Mouse (Mus musculus) megakaryocyte-erythroid progenitor cell, adult 5 weeks (primary cell): Measurements from ENCODE around the gene Zfp821. TPM values are rescaled to one million over a fixed set of nuclear protein-coding genes. Genes with fewer than 3 reads are reported as not detected.

Source experiments
- polyA plus RNA-seq: library from polyadenylated mRNA; stranded (reverse); fragments of >175 nt; gene quantifications from 2 replicates; pipeline ENCODE4 v1.2.3, GENCODE M21; 2012

Gene Zfp821
- polyA plus RNA-seq, result 5.4 and 6.7 TPM in 2 replicates

DNA sequence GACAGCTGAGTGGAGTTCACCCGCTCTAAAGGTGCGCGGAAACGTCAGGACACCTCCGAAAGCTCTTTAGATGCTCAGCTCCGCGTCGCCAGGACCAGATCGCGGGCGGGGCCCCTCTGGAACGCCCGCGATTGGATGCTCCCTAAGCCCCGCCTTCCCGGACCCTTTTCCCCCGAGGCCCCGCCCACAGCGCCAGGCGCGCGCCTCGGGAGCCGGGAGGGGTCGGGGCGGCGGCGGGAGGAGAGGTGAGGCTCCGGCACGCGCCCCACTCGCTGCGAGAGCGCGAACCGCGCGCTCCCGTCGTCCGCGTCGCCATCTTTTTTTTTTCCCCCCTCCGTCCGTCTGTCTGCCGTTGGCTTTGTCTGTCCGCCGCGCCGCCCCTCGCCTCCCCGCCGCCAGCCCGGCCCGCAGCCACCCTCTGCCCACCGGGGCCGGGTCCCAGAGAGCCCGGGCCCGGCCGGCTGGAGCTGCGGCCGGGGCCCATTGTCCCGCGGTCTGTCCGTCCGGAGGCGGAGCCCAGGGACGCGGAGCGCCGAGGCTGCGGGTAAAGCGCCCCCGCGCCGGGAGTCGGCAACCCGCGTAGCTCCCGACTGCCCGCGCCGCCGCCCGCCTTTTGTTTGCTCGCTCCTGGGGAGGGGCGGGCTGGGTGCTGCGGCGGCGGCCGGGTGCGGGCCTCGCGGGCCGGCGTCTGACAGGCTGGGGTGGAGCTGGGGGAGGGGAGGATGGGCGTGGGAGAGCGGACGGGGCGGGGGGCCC lies at the start of gene Zfp821:
Zfp821 (plus strand) TSS at position 227 of the 756 bp plus-strand sequence.

DNA sequence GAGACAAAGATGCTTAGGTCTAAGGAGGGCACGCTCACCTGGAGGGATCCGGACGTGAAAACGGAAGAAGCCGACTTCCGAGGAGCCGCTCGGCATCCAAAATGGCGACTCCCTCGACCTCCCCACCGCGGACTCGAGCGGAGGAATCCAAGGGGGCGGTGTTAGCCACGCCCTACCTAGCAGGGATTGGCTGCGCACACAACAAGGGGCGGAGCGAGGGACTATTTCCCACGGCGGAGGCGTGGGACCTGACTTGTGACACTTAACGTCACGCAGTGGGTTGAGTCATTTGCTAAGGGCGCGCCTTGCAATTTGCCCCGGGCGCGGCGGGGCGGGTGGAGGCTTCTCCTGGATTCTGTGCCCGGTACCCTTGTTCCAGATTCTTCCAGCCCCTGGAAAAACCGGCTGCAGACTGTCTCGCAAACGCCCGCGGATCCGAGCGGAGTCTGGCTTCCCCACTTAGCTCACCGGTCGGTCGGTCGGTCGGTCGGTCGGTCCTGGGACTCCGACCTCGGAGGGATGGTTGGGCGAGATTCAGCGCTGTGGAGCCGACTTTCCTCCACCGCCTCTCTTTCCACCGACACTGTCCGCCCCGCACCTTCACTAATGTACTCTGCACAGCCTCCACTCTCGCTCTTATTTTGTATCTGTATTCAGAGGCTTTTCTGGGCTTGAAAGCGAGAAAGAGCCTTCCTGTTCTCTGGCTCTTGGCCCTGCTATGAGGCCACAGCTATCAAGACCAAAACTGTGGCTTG lies 12.0 kb upstream of the Zfp821 start, which contains the start of gene Ist1:
Ist1 (minus strand) TSS at position 115 of the 755 bp plus-strand sequence.

DNA sequence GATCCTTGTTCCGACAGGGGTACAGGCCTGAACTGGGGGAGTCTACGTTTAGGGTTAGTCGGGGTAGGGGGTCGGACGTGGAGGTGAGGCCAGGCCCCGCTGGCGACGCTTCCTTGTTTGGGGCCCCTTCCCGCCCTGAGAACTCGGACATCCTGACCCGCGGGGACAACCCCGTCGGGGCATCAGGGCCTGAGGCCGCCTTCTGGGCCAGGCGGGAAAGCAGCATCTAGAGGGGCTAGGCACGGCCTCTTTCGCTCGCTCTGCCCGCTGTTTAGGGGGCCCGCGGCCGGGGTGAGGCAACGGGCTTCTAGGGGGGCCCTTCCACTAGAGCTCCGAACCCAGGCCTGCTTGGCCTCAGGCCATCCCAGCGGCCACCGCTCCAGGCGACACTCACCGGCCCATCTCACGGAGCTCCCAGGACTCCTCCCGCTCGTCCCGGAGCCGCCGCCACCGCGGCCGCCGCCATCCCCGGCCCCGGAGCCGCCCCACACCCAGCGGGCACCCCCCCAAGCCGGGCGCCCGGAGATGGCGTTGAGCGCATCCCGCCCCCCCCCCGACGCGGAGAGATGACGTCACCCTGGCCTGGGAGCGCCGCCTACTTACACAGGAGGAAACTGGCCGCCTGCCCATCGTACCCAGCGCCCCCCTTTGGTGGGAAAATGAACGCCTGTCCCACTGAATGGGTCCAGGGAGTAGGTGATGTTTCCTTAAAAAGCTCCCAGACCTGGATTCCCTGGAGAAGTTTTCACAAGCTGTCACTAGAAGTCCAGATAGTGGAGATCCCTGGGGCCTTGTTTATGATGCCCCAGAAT lies 32.1 kb downstream of the Zfp821 start, which contains the start of gene Atxn1l:
Atxn1l (minus strand) TSS at position 503 of the 812 bp plus-strand sequence.

Other genes with a start within 250 kb of the Zfp821 start
- not detected in 2 replicates for gene Pmfbp1, start 211.5 kb upstream of the Zfp821 start, polyA plus RNA-seq
- gene Dhx38, start 139.7 kb upstream of the Zfp821 start, polyA plus RNA-seq, result 65.0 and 84.0 TPM in 2 replicates
- 4.4 and 6.3 TPM in 2 replicates for gene Txnl4b, start 139.7 kb upstream of the Zfp821 start, polyA plus RNA-seq
- 169 and 305 TPM in 2 replicates for gene Hp, start 126.4 kb upstream of the Zfp821 start, polyA plus RNA-seq
- gene Dhodh, start 96.9 kb upstream of the Zfp821 start, polyA plus RNA-seq, result 64.5 and 65.1 TPM in 2 replicates
- 0.23 and 0.38 TPM in 2 replicates for gene Pkd1l3, start 91.0 kb upstream of the Zfp821 start, polyA plus RNA-seq
- gene Ist1, start 12.3 kb upstream of the Zfp821 start, polyA plus RNA-seq, result 21.3 and 25.2 TPM in 2 replicates
- 17.8 and 24.3 TPM in 2 replicates for gene Atxn1l, start 32.2 kb downstream of the Zfp821 start, polyA plus RNA-seq
- 32.2 and 39.6 TPM in 2 replicates for gene Ap1g1, start 73.0 kb downstream of the Zfp821 start, polyA plus RNA-seq
- 3.8 and 4.2 TPM in 2 replicates for gene Phlpp2, start 163.0 kb downstream of the Zfp821 start, polyA plus RNA-seq